Mouse (Mus musculus) Patski (cell line): ENCODE data around the gene Csrp1. TPM values are rescaled to one million over a fixed set of nuclear protein-coding genes. Genes with fewer than 3 reads are reported as not detected.

Source experiments
- ATAC-seq: fragments of 100-300 bp; one replicate; pipeline ENCODE4 v1.8.0; 2021
- CTCF ChIA-PET: fragments of 350-600 bp; sonication (Branson Sonifier 250); formaldehyde crosslinking; loops from one replicate; lab custom pipeline; 2022; ENCODE audit warnings: inconsistent platforms; lab: Charles Lee
- POLR2A ChIA-PET: fragments of 350-600 bp; sonication (Branson Sonifier 250); formaldehyde crosslinking; loops from one replicate; lab custom pipeline; 2022; ENCODE audit warnings: antibody characterized with exemption, inconsistent platforms; lab: Charles Lee
- DNase-seq: peaks from one replicate; pipeline ENCODE4 v3.0.0-alpha.2; 2011; ENCODE audit warnings: low read depth, low spot score
- H3K27me3 ChIP-seq: fragments of 371-371 bp; one replicate; pipeline ENCODE4 v1.5.1; 2021
- CTCF ChIP-seq: fragments of 100-300 bp; IDR thresholded peaks from one replicate; pipeline ENCODE4 v1.5.1; 2021
- in situ Hi-C: fragments of 300-500 bp; cut with MboI; formaldehyde crosslinking; loops from 3 replicates; pipeline ENCODE4 v1.11.1; 2018; ENCODE audit warnings: low pct_unique_long_range_greater_than_20kb, mixed read lengths
- polyA plus RNA-seq: library from polyadenylated mRNA; unstranded; gene quantifications from one replicate; pipeline ENCODE4 v1.2.3, GENCODE M21; 2021

Gene Csrp1
- polyA plus RNA-seq, 1 experiment from 2014 or later, result 227 TPM

- ATAC-seq (no peak), DNase-seq (no peak)
- in situ Hi-C loops, result loop anchor here (10.0 to 25.0 kb wide), 2 partner anchors 223 to 516 kb away; partner anchors contain the start of gene Gpr37l1
- no peak for TF ChIP-seq CTCF
- ChIA-PET POLR2A (no interaction called here), CTCF (interaction anchor here (1.3 to 1.4 kb wide), 2 partner anchors 133 to 134 kb away, joined by 3 to 4 read pairs; no protein-coding TSS in a partner anchor)
- no peaks in the 10 kb centered on the region for H3K27me3 ChIP-seq
Observed at GRCm38 (mm10) chr1:135678145-135678544, 41.7 kb upstream of the Csrp1 start.

- no peak for ATAC-seq
- TF ChIP-seq CTCF, result no peak
- ChIA-PET CTCF (interaction anchor here (1.1 to 3.4 kb wide), 3 partner anchors 9 to 19 kb away, joined by 3 to 20 read pairs (median 4); no protein-coding TSS in a partner anchor), POLR2A (interaction anchor here (1.0 kb wide), 1 partner anchor 10 kb away, joined by 4 read pairs; no protein-coding TSS in a partner anchor)
- H3K27me3 ChIP-seq, result no peaks in the 10 kb centered on the region
- in situ Hi-C loops, result loop anchor here (25.0 kb wide), 1 partner anchor 518 kb away; the partner anchor contains the start of gene Gpr37l1
- DNase-seq, result no peak
Observed at GRCm38 (mm10) chr1:135680716-135681115, 39.1 kb upstream of the Csrp1 start.

GRCm38 (mm10) chr1:135681122-135681521 is 38.7 kb upstream of the Csrp1 start:
- in situ Hi-C loops, result loop anchor here (25.0 kb wide), 1 partner anchor 519 kb away; the partner anchor contains the start of gene Gpr37l1
- DNase-seq, result no peak
- H3K27me3 ChIP-seq, result no peaks in the 10 kb centered on the region
- ATAC-seq, result no peak
- no peak for TF ChIP-seq CTCF
- ChIA-PET POLR2A (interaction anchor here (0.6 to 1.0 kb wide), 2 partner anchors 11 to 87 kb away, joined by 4 read pairs; no protein-coding TSS in a partner anchor), CTCF (interaction anchor here (0.8 to 3.4 kb wide), 3 partner anchors 10 to 137 kb away, joined by 3 to 20 read pairs (median 3); no protein-coding TSS in a partner anchor)

- POLR2A ChIA-PET, result no interaction called here
- CTCF ChIA-PET, result no interaction called here
Observed at GRCm38 (mm10) chr1:135684895-135685294, 35.0 kb upstream of the Csrp1 start.

GRCm38 (mm10) chr1:135685316-135685715 is 34.5 kb upstream of the Csrp1 start:
- ATAC-seq (no peak), DNase-seq (no peak)
- ChIA-PET POLR2A (no interaction called here), CTCF (no interaction called here)
- no peaks in the 10 kb centered on the region for H3K27me3 ChIP-seq
- in situ Hi-C loops, result loop anchor here (25.0 kb wide), 1 partner anchor 523 kb away; the partner anchor contains the start of gene Gpr37l1
- TF ChIP-seq CTCF, result no peak

More at GRCm38 (mm10) chr1:135684895-135685294, 35.0 kb upstream of the Csrp1 start:
- TF ChIP-seq CTCF, result no peak
- no peak for ATAC-seq
- DNase-seq, result no peak
- H3K27me3 ChIP-seq, result no peaks in the 10 kb centered on the region
- in situ Hi-C loops, result loop anchor here (25.0 kb wide), 1 partner anchor 523 kb away; the partner anchor contains the start of gene Gpr37l1

GRCm38 (mm10) chr1:135686792-135687510 is 32.9 kb upstream of the Csrp1 start:
- in situ Hi-C loops, result loop anchor here (25.0 kb wide), 1 partner anchor 525 kb away; the partner anchor contains the start of gene Gpr37l1
- no peak for ATAC-seq

GRCm38 (mm10) chr1:135687771-135688492 is 31.9 kb upstream of the Csrp1 start:
- no peak for TF ChIP-seq CTCF
- DNase-seq, result no peak
- no peaks in the 10 kb centered on the region for H3K27me3 ChIP-seq
- ChIA-PET CTCF (interaction anchor here (0.9 to 1.5 kb wide), 2 partner anchors 12 to 18 kb away, joined by 3 to 4 read pairs; no protein-coding TSS in a partner anchor), POLR2A (interaction anchor here (0.6 kb wide), 1 partner anchor 46 kb away, joined by 3 read pairs; no protein-coding TSS in a partner anchor)
- ATAC-seq, result peak; percentile 80
- in situ Hi-C loops, result loop anchor here (25.0 kb wide), 1 partner anchor 526 kb away; the partner anchor contains the start of gene Gpr37l1

More at GRCm38 (mm10) chr1:135686792-135687510, 32.9 kb upstream of the Csrp1 start:
- ChIA-PET POLR2A (interaction anchor here (0.6 kb wide), 4 partner anchors 30 to 1110 kb away, joined by 3 to 4 read pairs (median 3); no protein-coding TSS in a partner anchor), CTCF (interaction anchor here (0.8 to 1.7 kb wide), 3 partner anchors 16 to 143 kb away, joined by 4 to 6 read pairs (median 4); no protein-coding TSS in a partner anchor)
- no peaks in the 10 kb centered on the region for H3K27me3 ChIP-seq
- DNase-seq, result no peak
- TF ChIP-seq CTCF, result no peak

GRCm38 (mm10) chr1:135688686-135689085 is 31.2 kb upstream of the Csrp1 start:
- no peak for TF ChIP-seq CTCF
- ATAC-seq (no peak), DNase-seq (no peak)
- H3K27me3 ChIP-seq, result no peaks in the 10 kb centered on the region
- POLR2A ChIA-PET, result no interaction called here
- in situ Hi-C loops, result loop anchor here (25.0 kb wide), 1 partner anchor 526 kb away; the partner anchor contains the start of gene Gpr37l1
- CTCF ChIA-PET, result no interaction called here

- in situ Hi-C loops, result loop anchor here (25.0 kb wide), 1 partner anchor 529 kb away; the partner anchor contains the start of gene Gpr37l1
- no peak for TF ChIP-seq CTCF
- DNase-seq, result no peak
Observed at GRCm38 (mm10) chr1:135690784-135691416, 29.0 kb upstream of the Csrp1 start.

More at GRCm38 (mm10) chr1:135690784-135691416, 29.0 kb upstream of the Csrp1 start:
- ATAC-seq, result no peak
- ChIA-PET CTCF (interaction anchor here (1.1 to 2.2 kb wide), 3 partner anchors 9 to 147 kb away, joined by 3 to 5 read pairs (median 4); no protein-coding TSS in a partner anchor), POLR2A (no interaction called here)
- no peaks in the 10 kb centered on the region for H3K27me3 ChIP-seq
